Mouse (Mus musculus) 3T3-L1 (cell line): Measurements from ENCODE around the gene Ube2h.

Experiments
- DNase-seq: peaks from one replicate; pipeline ENCODE4 v3.0.0-alpha.2; 2015; ENCODE audit warnings: low read depth, low spot score

Gene Ube2h

GRCm38 (mm10) chr6:30245397-30245796 lies 58.9 kb downstream of the Ube2h start:
- DNase-seq, result no peak

DNA sequence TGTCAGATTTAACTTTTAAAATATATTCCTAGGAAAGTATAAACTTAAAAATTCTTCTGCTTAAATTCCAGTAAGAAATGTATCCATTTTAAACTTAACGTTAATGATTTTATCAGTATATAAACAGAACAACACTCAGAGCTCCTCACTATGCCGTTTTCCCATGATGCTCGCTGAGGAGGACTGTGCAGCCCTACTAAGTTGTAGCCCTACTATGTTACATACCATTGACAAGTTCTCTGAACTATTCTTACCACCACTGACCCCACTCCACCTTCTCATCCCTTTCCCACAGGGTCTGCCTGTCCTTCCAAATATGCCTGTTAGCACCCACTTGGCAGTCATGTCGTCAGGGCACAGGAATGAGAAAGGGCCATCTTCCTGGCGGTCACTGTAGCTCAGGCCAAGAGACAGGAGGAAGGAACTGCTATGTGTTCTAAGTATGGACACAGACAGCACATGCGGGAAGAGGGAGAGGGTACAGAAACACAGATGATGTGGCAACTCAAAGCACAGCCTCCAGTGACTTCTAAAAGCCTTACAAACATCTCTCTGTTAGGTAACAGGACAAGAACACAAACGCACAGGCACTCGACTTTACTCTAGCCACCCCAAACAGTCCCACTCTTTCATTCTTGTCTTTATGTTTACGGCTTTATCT lies 60.9 kb downstream of the Ube2h start:
- no peak for DNase-seq

- no peak for DNase-seq
These were observed 61.4 kb downstream of the Ube2h start for GRCm38 (mm10) chr6:30242928-30243327.

DNA sequence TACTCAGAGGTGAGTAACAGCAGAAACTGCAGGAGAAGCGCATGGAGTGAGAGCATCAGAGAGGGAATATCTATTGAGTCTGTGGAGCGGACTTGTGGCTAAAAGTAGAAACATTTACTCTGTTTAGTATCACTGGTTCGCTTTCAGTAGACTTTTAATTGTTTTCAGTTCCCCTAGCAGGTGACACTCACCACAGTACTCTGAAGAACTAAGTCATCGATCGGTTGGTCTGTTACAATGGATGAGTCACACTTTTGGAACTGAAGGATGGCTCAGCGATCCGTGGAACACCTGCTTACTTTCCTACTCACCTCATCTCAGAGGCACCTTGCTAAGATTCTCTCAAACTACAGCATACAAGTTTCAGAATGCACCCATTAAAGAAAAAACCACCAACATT lies 64.2 kb downstream of the Ube2h start:
- no peak for DNase-seq

DNA sequence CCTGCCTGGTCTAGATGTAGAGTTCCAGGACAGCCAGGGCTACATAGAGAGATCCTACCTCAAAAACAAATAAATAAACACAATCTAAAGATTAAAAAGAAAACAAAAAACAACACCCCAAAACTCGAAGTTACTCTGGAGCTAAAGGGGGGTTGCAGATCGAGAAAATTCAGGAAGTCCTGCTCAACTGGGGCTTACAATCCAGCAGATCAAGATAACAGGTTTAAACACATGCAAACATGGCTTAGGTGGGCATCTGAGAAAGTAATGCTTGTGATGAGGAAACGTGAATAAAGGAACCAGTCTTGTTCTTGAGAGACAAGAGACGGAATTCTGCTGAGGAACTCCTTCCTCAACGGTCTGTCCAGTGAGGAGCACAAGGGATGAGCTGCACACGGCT lies 65.1 kb downstream of the Ube2h start:
- no peak for DNase-seq

- no peak for DNase-seq
These were observed 66.3 kb downstream of the Ube2h start for GRCm38 (mm10) chr6:30238079-30238478.

GRCm38 (mm10) chr6:30236564-30236963 lies 67.8 kb downstream of the Ube2h start:
- no peak for DNase-seq

- no peak for DNase-seq
These were observed 72.5 kb downstream of the Ube2h start for GRCm38 (mm10) chr6:30231758-30232293.

- DNase-seq, result no peak
These were observed 74.1 kb downstream of the Ube2h start for GRCm38 (mm10) chr6:30230246-30230645.

DNA sequence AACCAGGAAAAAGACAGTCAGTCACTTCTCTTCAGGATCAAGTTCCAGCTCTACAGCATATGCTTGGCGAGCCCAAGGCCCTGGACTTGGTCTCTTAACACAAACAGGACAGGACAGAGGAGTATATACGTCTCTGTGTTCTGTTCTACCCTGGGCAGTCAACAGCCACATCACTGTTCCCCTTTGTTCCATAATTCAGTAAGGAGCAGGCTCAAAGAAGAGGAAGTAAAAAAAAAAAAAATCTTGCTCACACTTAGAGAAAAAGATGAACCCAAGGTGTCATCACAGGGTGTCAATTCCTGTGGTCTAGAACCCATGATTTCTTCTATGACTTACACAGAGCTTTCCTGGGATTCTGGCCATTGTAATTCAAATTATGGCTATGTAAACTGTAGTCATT lies 75.4 kb downstream of the Ube2h start:
- no peak for DNase-seq

DNA sequence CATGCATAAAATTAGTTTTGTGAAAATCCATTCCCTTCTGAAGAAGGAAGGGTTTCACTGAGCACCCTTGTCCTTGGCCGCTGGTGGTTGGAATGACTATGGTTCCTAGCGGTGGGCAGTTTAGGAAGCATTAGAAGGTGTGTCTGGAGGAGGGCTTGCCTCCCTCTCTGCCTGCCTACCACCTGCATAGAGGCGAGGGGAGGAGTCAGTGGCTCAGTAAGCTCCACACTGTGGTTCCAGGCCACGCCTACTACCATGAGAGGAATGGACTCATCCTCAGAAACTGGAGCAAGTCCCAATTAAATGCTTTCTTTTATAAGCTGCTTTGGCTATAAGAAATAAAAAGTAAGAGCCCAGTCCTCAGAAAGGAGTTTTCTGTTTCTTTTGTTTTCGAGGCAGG lies 76.0 kb downstream of the Ube2h start:
- no peak for DNase-seq

DNA sequence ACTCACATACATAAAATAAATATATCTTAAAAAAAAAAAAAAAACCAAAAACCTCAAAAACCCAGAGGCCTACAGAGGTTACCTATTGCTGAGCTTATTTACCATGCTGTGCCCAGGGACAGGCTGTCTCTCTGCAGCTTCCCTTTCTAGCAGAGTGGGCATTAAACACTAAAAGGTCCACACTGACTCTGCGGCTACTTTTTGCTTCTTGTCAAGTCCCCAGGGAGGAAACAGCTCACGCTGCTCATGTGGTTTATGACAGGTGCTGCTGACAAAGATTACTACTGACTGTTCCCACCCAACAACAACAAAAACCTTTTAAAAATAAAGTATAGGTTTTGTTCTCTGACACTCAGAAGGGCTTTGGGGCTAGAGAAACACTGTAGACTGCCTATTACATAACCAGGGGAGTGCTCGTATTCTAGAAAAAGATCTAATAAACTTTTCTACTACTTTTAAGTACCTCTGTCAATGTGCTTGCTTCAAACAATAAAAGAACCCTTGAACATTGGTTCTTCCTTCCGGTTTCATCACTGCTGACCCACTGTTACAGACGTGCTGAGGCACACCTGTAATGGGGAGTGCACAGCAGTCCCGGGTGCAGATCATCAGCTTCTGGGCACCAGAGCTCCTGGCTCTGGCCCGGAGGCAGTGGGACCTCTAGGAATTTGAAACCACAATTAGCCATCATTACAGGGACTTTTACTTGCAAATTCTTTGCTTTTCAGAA lies 77.2 kb downstream of the Ube2h start:
- DNase-seq, result no peak

- no peak for DNase-seq
These were observed 79.6 kb downstream of the Ube2h start for GRCm38 (mm10) chr6:30224693-30225092.

GRCm38 (mm10) chr6:30222321-30222720 lies 82.0 kb downstream of the Ube2h start:
- no peak for DNase-seq

- DNase-seq, result no peak
These were observed 86.8 kb downstream of the Ube2h start for GRCm38 (mm10) chr6:30217581-30217980.

DNA sequence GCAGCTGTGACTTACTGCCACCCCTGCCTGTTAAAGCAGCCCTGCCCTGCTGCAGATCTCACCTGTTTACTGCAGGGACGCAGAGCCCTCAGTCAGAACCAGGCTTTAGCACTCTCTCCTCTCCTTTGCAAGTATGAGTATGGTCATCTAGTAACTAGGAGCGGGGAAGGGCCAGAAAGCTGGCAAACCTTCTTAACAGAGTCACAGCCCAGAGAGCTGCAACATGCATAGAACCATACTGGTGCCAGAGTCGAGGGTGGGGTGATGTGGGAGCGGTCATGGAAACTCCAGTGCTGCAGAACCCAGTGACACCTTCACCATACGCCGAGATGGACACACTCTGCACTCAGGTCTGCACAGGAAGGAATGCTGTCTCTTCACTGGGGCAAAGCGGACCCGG lies 91.9 kb downstream of the Ube2h start:
- DNase-seq, result no peak

GRCm38 (mm10) chr6:30211641-30212455 lies 92.5 kb downstream of the Ube2h start:
- DNase-seq, result no peak

DNA sequence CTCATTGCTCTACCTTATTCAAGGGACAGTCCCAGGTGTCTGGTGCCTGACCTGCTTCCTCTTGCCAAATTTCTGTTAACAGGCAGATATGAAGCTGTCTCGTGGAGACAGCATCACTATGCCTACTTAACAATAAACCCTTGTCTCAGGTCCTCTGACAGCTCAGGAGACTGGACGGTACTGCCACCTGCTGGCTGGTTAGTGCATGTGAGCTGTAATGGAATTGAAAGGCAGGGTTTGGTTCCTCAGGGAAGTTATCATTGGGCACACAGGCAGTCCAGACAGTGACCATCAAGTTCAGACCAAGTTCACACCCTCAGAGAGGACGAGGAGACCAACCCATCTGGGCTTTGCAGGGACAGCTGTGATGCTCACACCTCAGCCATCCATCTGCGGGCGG lies 93.6 kb downstream of the Ube2h start:
- DNase-seq, result peak; percentile 96

GRCm38 (mm10) chr6:30208844-30209243 lies 95.5 kb downstream of the Ube2h start:
- DNase-seq, result no peak

GRCm38 (mm10) chr6:30205587-30206202 lies 98.6 kb downstream of the Ube2h start:
- DNase-seq, result peak; percentile 71

DNA sequence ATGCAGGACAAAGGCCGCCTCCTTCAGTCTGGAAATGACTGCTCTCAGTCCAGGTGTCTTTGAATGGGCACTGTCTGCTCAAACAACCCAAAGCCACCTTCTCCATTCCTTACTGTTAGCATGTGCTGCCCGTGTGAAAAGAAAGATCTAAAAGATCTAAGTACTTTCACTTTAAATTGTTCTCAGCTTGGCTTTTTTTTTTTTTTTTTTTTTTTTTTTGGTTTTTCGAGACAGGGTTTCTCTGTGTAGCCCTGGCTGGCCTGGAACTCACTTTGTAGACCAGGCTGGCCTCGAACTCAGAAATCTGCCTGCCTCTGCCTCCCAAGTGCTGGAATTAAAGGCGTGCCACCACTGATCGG lies 99.2 kb downstream of the Ube2h start:
- DNase-seq, result peak; percentile 37
